36 mouse cellular contexts compared by ENCODE assay signal in genomic region chr9:99619688-99620087, GRCm38 (mm10). TPM values are rescaled to one million over a fixed set of nuclear protein-coding genes. Genes with fewer than 3 reads are reported as not detected.
DNase-seq lines count a peak whose midpoint lies in the region; ATAC-seq and TF ChIP-seq lines count a peak whose summit lies in the region.
"Had no signal": no experiment of that assay in that cellular context is flagged by ENCODE, and none has a peak within 500 bp of the region (broad histone marks: within the 10 kb centered on the region; RNA-seq: fewer than 3 reads in every experiment).

No protein-coding gene starts in this region.

- TF ChIP-seq EP300 in heart, adult 2 months (IDR thresholded peaks at IDR 0.05; ENCODE audit: insufficient read depth, low read depth, low read length): no peak

- H3K9ac ChIP-seq in heart, adult 2 months (ENCODE audit: low read depth, low read length): no peak overlapping the region
- H3K9ac ChIP-seq: embryonic facial prominence, embryonic 12.5 days; embryonic facial prominence, embryonic 15.5 days; forebrain, postnatal 0 days; hindbrain, embryonic 12.5 days; hindbrain, embryonic 15.5 days had no signal

- no peaks in the 10 kb centered on the region for H3K36me3 ChIP-seq in heart, embryonic 10.5 days
- H3K36me3 ChIP-seq in heart, adult 2 months (ENCODE audit: control insufficient read depth, insufficient read depth, low read length): no peaks in the 10 kb centered on the region
- H3K36me3 ChIP-seq: embryonic facial prominence, embryonic 12.5 days; embryonic facial prominence, embryonic 15.5 days; G1E; hindbrain, embryonic 12.5 days; hindbrain, embryonic 15.5 days had no signal

- peak; percentile 95 for ATAC-seq in frontal cortex, adult (ENCODE audit: low TSS enrichment)
- ATAC-seq: activated CD4-positive, CD25-positive, alpha-beta regulatory T cell, adult 4 months; forebrain, embryonic 14.5 days; forebrain, postnatal 0 days; intestine, postnatal 0 days had no signal

- TF ChIP-seq POLR2A in heart, adult 2 months (IDR thresholded peaks at IDR 0.05; ENCODE audit: insufficient read depth, low read depth, low read length): no peak

- no peaks in the 10 kb centered on the region for H3K9me3 ChIP-seq in heart, embryonic 10.5 days
- H3K9me3 ChIP-seq: embryonic facial prominence, embryonic 12.5 days; embryonic facial prominence, embryonic 15.5 days; G1E; hindbrain, embryonic 12.5 days; hindbrain, embryonic 15.5 days had no signal

- DNase-seq in frontal cortex, postnatal 25 days (ENCODE audit: low spot score in 2 of 2): no peak
- DNase-seq in heart, embryonic 10.5 days (ENCODE audit: low spot score): peak; percentile 36
- no peak for DNase-seq in heart, adult 2 months
- DNase-seq in 3T3-L1 (ENCODE audit: low read depth, low spot score): peak; percentile 75
- peak; percentile 76 for DNase-seq in brain, adult 2 months (ENCODE audit: low read depth, low spot score)
- DNase-seq in testis, postnatal 14 days (ENCODE audit: low spot score): no peak
- DNase-seq in adrenal gland, adult (ENCODE audit: inconsistent age in 2 of 2, low spot score in 1 of 2): no peak
- DNase-seq: adrenal gland, postnatal 10 days; adrenal gland, postnatal 36 days; B cell, adult 2 months; cerebellum, adult 11 months; cerebellum, adult 2 months; cerebellum, adult 9-11 months; cerebellum, postnatal 25 days; forebrain, postnatal 0 days; gastrocnemius, postnatal 10 days; gastrocnemius, postnatal 36 days had no signal

- H3K4me3 ChIP-seq in heart, embryonic 10.5 days: no peak overlapping the region
- no peak overlapping the region for H3K4me3 ChIP-seq in heart, adult 2 months
- H3K4me3 ChIP-seq: embryonic facial prominence, embryonic 12.5 days; embryonic facial prominence, embryonic 15.5 days; hindbrain, embryonic 12.5 days; hindbrain, embryonic 15.5 days had no signal

- intact Hi-C loops in heart, adult 2 months (cut with DNase I): no loop called here

- 92% methylated on average over 8 of the region's 8 CpGs for WGBS in heart, embryonic 10.5 days
- WGBS in heart, adult 2 months: 87% methylated on average over 8 of the region's 8 CpGs

- no peaks in the 10 kb centered on the region for H3K27me3 ChIP-seq in heart, embryonic 10.5 days (ENCODE audit: insufficient read depth, poor library complexity, severe bottlenecking)
- no peaks in the 10 kb centered on the region for H3K27me3 ChIP-seq in heart, adult 2 months (ENCODE audit: control insufficient read depth, insufficient read depth, low read length)
- H3K27me3 ChIP-seq: CH12.LX; embryonic facial prominence, embryonic 12.5 days; embryonic facial prominence, embryonic 15.5 days; hindbrain, embryonic 12.5 days; hindbrain, embryonic 15.5 days had no signal

- no peaks in the 10 kb centered on the region for H3K79me2 ChIP-seq in heart, adult 2 months (replicated peaks; ENCODE audit: control insufficient read depth, insufficient read depth, low read length)

- no peak overlapping the region for H3K27ac ChIP-seq in heart, embryonic 10.5 days
- H3K27ac ChIP-seq in heart, adult 2 months: no peak overlapping the region
- H3K27ac ChIP-seq: embryonic facial prominence, embryonic 12.5 days; embryonic facial prominence, embryonic 15.5 days; hindbrain, embryonic 12.5 days; hindbrain, embryonic 15.5 days had no signal

- no peak for TF ChIP-seq CTCF in heart, adult 2 months (IDR thresholded peaks at IDR 0.05)

- no peaks in the 10 kb centered on the region for H3K4me1 ChIP-seq in heart, embryonic 10.5 days
- H3K4me1 ChIP-seq in heart, adult 2 months (ENCODE audit: control insufficient read depth, insufficient read depth, low read length): no peaks in the 10 kb centered on the region
- H3K4me1 ChIP-seq: embryonic facial prominence, embryonic 12.5 days; embryonic facial prominence, embryonic 15.5 days; hindbrain, embryonic 12.5 days; hindbrain, embryonic 15.5 days had no signal

RNA-seq across cellular contexts. Expression of gene A4gnt, which starts 7.4 kb away (rescaled TPM):
- polyA plus RNA-seq in heart, embryonic 10.5 days (2016; fragmentation: Nextera tagmentation; extraction: Ambion mirVana): not detected in 2 replicates
- total RNA-seq in heart, adult 2 months (2021): not detected
- not detected in 2 replicates for polyA plus RNA-seq in heart, adult 2 months (2012; rRNA removed)
- total RNA-seq: adrenal gland, adult 18-20 months; adrenal gland, postnatal 10 days; adrenal gland, postnatal 36 days; CH12.LX; common myeloid progenitor, adult 5-6 weeks; gastrocnemius, postnatal 10 days; gastrocnemius, postnatal 36 days; granulocyte monocyte progenitor cell, adult 5-6 weeks; heart, postnatal 25 days; hematopoietic stem cell, adult 5-6 weeks had no signal
- polyA plus RNA-seq: activated CD4-positive, CD25-positive, alpha-beta regulatory T cell, adult 4 months; cerebellum, adult 2 months; embryonic facial prominence, embryonic 12.5 days; embryonic facial prominence, embryonic 15.5 days; forebrain, embryonic 11.5 days; forebrain, embryonic 14.5 days; forebrain, postnatal 0 days; G1E; heart, embryonic 11.5 days; heart, embryonic 14.5 days; heart, postnatal 0 days; hindbrain, embryonic 12.5 days; hindbrain, embryonic 15.5 days had no signal

RNA-seq across cellular contexts. Expression of gene Dzip1l, which starts 9.6 kb away (rescaled TPM):
- polyA plus RNA-seq in heart, embryonic 10.5 days (2016; fragmentation: Nextera tagmentation; extraction: Ambion mirVana): 24.0 and 26.5 TPM in 2 replicates
- 1 to 10 TPM; 4.2 to 4.6 TPM for total RNA-seq in heart, adult 2 months (2021)
- polyA plus RNA-seq in heart, adult 2 months (2012; rRNA removed): 2.0 and 3.2 TPM in 2 replicates
- total RNA-seq: CH12.LX; common myeloid progenitor, adult 5-6 weeks; granulocyte monocyte progenitor cell, adult 5-6 weeks; hematopoietic stem cell, adult 5-6 weeks had no signal
- polyA plus RNA-seq: G1E had no signal

RNA-seq across cellular contexts. Expression of gene Dbr1, which starts 44.1 kb away (rescaled TPM):
- 23.2 and 32.9 TPM in 2 replicates for polyA plus RNA-seq in heart, embryonic 10.5 days (2016; fragmentation: Nextera tagmentation; extraction: Ambion mirVana)
- 1 to 10 TPM; 4.5 to 5.8 TPM for total RNA-seq in heart, adult 2 months (2021)
- 2.5 and 4.6 TPM in 2 replicates for polyA plus RNA-seq in heart, adult 2 months (2012; rRNA removed)

RNA-seq across cellular contexts. Expression of gene Armc8, which starts 51.0 kb away (rescaled TPM):
- 22.7 and 26.3 TPM in 2 replicates for polyA plus RNA-seq in heart, embryonic 10.5 days (2016; fragmentation: Nextera tagmentation; extraction: Ambion mirVana)
- 10 to 100 TPM; 17.7 to 18.3 TPM for total RNA-seq in heart, adult 2 months (2021)
- 9.8 and 18.0 TPM in 2 replicates for polyA plus RNA-seq in heart, adult 2 months (2012; rRNA removed)

Comparison
In these comparisons a context has a peak if more than half of its experiments do, and no peak if none do; other contexts are left out.
1. DNase-seq: peak in heart, embryonic 10.5 days (single experiment), 3T3-L1 (single experiment) and brain, adult 2 months (single experiment); none in frontal cortex, postnatal 25 days (0 of 2), heart, adult 2 months (0 of 2), testis, postnatal 14 days (single experiment) and adrenal gland, adult (0 of 2).